Mouse (Mus musculus): ENCODE measurements around the gene Bsg. TPM values are rescaled to one million over a fixed set of nuclear protein-coding genes. Genes with fewer than 3 reads are reported as not detected.

Gene Bsg
- polyA plus RNA-seq, 2 experiments: 763 to 805 TPM

DNA sequence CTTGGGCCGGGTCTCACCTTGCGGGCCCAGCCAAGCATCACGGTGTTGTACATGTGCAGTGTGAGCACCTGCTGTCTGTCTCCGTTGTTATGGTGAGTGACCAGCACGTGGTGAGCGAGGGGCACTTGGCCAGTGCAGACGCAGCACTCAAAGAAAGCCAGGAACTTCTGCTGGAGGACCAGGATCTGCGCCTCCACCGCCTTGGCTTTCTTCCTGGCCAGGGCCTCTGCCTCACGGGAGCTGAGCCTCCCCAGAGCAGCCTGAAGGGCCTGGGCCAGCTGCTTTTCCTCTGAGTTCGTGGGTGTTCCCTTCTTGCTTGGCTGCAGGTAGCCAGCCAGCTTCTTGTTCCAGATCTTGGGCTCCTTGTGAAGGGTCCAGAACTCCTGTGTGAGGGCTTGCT is 38.9 kb downstream of the Bsg start:
- Histone ChIP-seq H3K4me2 (replicated peaks; ENCODE audit: low read depth, low read length, severe bottlenecking) (no peak overlapping the region), H3K36me3 (ENCODE audit: control insufficient read depth, insufficient read depth, low read length) (peaks cover 62% of the 10 kb centered on the region), H3K4me1 (ENCODE audit: control insufficient read depth, insufficient read depth, low read length) (peaks cover 4% of the 10 kb centered on the region; the same call in 1 of the 2 replicates), H3K27ac (replicated peaks; ENCODE audit: low read depth, low read length) (no peak overlapping the region), H3K9me3 (ENCODE audit: control insufficient read depth, low read length) (peaks cover 35% of the 10 kb centered on the region), H3K9ac (ENCODE audit: low read depth, low read length, severe bottlenecking) (no peak overlapping the region), H3K4me3 (replicated peaks; ENCODE audit: low read length) (no peak overlapping the region), H3K27me3 (ENCODE audit: control insufficient read depth, insufficient read depth, low read length) (no peaks in the 10 kb centered on the region)
- DNase-seq (ENCODE audit: low spot score): no peak
- ATAC-seq (ENCODE audit: low FRiP score, low read depth): no peak
- WGBS: 88% methylated on average over 11 of the region's 11 CpGs
- TF ChIP-seq POLR2A (IDR thresholded peaks at IDR 0.05; ENCODE audit: borderline replicate concordance, extremely low read depth, insufficient read depth, insufficient read length): no peak

DNA sequence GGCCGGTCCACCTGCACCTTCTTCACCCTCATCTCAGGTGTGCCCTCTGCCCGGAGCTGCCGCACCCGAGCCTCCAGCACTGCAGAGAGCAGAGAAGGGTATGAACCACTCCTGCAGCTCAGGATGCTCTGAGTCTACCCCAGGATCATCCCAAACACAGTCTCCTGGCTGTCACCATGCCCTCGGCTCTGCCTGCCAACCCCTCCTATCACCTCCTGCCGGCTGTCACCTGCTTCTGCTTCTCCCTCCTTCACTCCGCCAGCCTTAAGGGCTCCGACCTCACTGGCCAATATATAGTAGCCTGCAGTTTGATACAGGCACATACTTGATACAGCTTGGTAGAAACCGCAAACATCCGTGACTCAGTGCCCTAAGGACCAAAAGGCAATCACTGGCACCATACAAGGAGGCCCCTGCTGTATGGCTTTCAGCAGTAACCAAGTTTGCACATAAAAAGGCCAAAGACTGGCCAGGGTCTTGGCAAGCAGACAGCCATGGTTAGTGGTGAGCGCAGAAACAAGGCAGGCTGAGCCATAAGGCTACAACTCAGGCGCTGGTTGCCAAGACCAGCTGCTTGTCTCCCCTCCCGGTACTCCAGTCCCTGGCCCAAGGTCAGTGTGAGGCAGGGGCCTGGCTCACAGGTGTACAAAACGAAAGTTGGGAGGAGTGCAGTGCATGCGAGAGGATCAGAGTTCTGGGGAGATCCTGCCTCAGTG is 39.5 kb downstream of the Bsg start:
- Histone ChIP-seq H3K4me2 (replicated peaks; ENCODE audit: low read depth, low read length, severe bottlenecking) (no peak overlapping the region), H3K9me3 (ENCODE audit: control insufficient read depth, low read length) (peaks cover 28% of the 10 kb centered on the region), H3K4me1 (ENCODE audit: control insufficient read depth, insufficient read depth, low read length) (peaks cover 4% of the 10 kb centered on the region; the same call in 1 of the 2 replicates), H3K4me3 (replicated peaks; ENCODE audit: low read length) (no peak overlapping the region), H3K27ac (replicated peaks; ENCODE audit: low read depth, low read length) (no peak overlapping the region), H3K9ac (ENCODE audit: low read depth, low read length, severe bottlenecking) (no peak overlapping the region), H3K27me3 (ENCODE audit: control insufficient read depth, insufficient read depth, low read length) (no peaks in the 10 kb centered on the region), H3K36me3 (ENCODE audit: control insufficient read depth, insufficient read depth, low read length) (peaks cover 55% of the 10 kb centered on the region)
- ATAC-seq (ENCODE audit: low FRiP score, low read depth) (no peak), DNase-seq (ENCODE audit: low spot score) (no peak)
- WGBS: 91% methylated on average over 15 of the region's 15 CpGs
- TF ChIP-seq POLR2A (IDR thresholded peaks at IDR 0.05; ENCODE audit: borderline replicate concordance, extremely low read depth, insufficient read depth, insufficient read length): no peak

DNA sequence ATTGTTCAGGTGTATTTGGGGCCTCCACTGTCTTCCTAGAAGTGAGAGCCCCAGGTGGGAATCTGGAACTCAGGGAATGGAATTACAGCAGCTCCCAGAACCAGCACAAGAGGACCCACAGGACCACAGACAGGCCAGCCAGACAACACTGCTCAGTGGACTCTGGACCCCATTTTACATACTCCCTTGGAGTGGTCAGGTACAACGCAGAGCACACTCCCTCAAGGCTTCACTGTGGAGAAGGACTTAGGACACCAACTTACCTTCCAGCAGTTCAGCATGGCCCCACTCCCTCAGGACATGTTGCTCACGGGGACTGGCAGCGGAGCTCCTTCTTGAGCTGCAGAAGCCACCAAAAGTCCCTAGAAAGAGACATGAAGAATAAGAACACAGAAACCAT is 41.1 kb downstream of the Bsg start:
- Histone ChIP-seq H3K36me3 (ENCODE audit: control insufficient read depth, insufficient read depth, low read length) (peaks cover 39% of the 10 kb centered on the region), H3K27ac (replicated peaks; ENCODE audit: low read depth, low read length) (no peak overlapping the region), H3K4me1 (ENCODE audit: control insufficient read depth, insufficient read depth, low read length) (peaks cover 4% of the 10 kb centered on the region; the same call in 1 of the 2 replicates), H3K9me3 (ENCODE audit: control insufficient read depth, low read length) (peaks cover 12% of the 10 kb centered on the region), H3K9ac (ENCODE audit: low read depth, low read length, severe bottlenecking) (no peak overlapping the region), H3K4me2 (replicated peaks; ENCODE audit: low read depth, low read length, severe bottlenecking) (peak overlapping the region; percentile 54), H3K27me3 (ENCODE audit: control insufficient read depth, insufficient read depth, low read length) (no peaks in the 10 kb centered on the region), H3K4me3 (replicated peaks; ENCODE audit: low read length) (peak overlapping the region; percentile 50)
- WGBS: 81% methylated on average over 3 of the region's 3 CpGs
- TF ChIP-seq POLR2A (IDR thresholded peaks at IDR 0.05; ENCODE audit: borderline replicate concordance, extremely low read depth, insufficient read depth, insufficient read length): no peak
- ATAC-seq (ENCODE audit: low FRiP score, low read depth): no peak
- DNase-seq (ENCODE audit: low spot score): no peak

DNA sequence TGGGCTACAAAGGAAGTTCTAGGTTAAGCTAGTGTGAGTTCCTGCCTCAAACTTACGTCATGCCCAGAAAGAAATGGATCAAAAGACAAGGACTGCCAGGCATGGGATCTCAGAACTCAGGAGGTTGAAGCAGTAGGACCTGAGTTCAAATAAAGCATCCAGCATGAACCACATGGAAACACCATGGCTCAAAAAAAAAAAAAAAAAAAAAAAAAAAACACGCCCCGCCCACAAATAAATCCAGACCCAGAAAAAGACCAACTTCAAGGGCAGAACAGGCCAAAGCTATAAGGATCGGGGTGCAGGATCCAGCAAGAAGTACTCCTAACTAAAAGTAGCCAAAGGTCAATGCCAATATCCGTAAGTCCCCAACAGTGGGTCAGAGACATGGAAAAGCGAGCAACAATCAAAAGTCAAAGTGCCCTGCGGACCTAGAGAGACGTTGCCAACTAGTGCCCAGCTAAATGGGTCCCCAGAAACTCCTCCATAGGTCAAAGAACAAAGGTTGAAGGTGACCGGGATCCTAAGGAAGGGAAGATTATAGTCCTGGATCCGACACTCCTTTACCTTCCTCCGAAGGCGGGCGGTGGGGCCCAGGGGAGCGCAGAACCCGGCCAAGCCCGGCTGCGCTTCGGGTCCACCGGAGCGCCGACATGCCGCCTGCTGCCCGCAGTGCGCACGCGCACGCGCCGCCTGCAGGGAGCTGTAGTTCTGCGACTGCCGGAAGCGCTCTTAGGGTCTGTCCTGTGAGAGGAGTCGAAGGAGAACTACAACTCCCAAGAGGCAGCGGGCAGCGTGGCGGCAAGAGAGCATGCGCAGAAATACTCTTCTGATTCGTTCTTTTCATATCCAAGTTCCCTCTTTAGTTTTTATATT is 41.8 kb downstream of the Bsg start, which contains the start of gene Polrmt:
Gene Polrmt (minus strand): TSS at position 684 of the 876 bp plus-strand sequence.
- H3K9ac ChIP-seq (ENCODE audit: low read depth, low read length, severe bottlenecking): peak within 1 kb of the TSS; percentile 50
- H3K27me3 ChIP-seq (ENCODE audit: control insufficient read depth, insufficient read depth, low read length): no peaks in the 10 kb centered on the region
- peak; percentile 100 for DNase-seq (ENCODE audit: low spot score)
- peaks cover 4% of the 10 kb centered on the region; the same call in 1 of the 2 replicates for H3K4me1 ChIP-seq (ENCODE audit: control insufficient read depth, insufficient read depth, low read length)
- peaks cover 32% of the 10 kb centered on the region for H3K36me3 ChIP-seq (ENCODE audit: control insufficient read depth, insufficient read depth, low read length)
- WGBS: 2% methylated on average over 38 of the region's 38 CpGs
- peak; percentile 96 for ATAC-seq (ENCODE audit: low FRiP score, low read depth)
- peak within 1 kb of the TSS; percentile 50 for H3K4me3 ChIP-seq (replicated peaks; ENCODE audit: low read length)
- peak within 1 kb of the TSS; percentile 54 for H3K4me2 ChIP-seq (replicated peaks; ENCODE audit: low read depth, low read length, severe bottlenecking)
- no peak within 1 kb of the TSS for H3K27ac ChIP-seq (replicated peaks; ENCODE audit: low read depth, low read length)
- peaks cover 5% of the 10 kb centered on the region; the same call in 1 of the 2 replicates for H3K9me3 ChIP-seq (ENCODE audit: control insufficient read depth, low read length)
- TF ChIP-seq POLR2A (IDR thresholded peaks at IDR 0.05; ENCODE audit: borderline replicate concordance, extremely low read depth, insufficient read depth, insufficient read length): peak; percentile 66; the same call in 1 of the 2 replicates

DNA sequence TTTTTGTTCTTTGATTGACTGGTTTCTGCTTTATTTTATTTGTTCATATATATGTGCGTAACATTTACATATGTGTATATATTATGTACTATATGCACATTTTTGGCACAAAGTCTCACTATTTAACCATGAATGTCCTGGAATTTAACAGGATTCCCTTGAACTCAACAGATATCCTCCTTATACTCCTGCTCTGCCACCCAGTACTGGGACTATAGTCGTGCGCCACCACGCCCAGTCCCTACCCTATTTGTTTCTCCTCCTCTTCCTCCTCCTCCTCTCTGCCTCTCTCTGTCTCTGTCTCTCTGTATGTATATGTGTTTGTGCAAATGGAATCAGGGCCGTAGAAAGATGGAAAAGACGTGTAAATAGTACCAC is 42.5 kb downstream of the Bsg start:
- no peak overlapping the region for H3K27ac ChIP-seq (replicated peaks; ENCODE audit: low read depth, low read length)
- WGBS: 26% methylated on average over 6 of the region's 6 CpGs

More for the DNA sequence above, 42.5 kb downstream of the Bsg start:
- Histone ChIP-seq H3K27me3 (ENCODE audit: control insufficient read depth, insufficient read depth, low read length) (no peaks in the 10 kb centered on the region), H3K4me3 (replicated peaks; ENCODE audit: low read length) (peak overlapping the region; percentile 50), H3K36me3 (ENCODE audit: control insufficient read depth, insufficient read depth, low read length) (peaks cover 26% of the 10 kb centered on the region), H3K4me1 (ENCODE audit: control insufficient read depth, insufficient read depth, low read length) (peaks cover 4% of the 10 kb centered on the region; the same call in 1 of the 2 replicates), H3K9me3 (ENCODE audit: control insufficient read depth, low read length) (no peaks in the 10 kb centered on the region), H3K9ac (ENCODE audit: low read depth, low read length, severe bottlenecking) (peak overlapping the region; percentile 41; the same call in 1 of the 2 replicates), H3K4me2 (replicated peaks; ENCODE audit: low read depth, low read length, severe bottlenecking) (peak overlapping the region; percentile 54)
- DNase-seq (ENCODE audit: low spot score) (no peak), ATAC-seq (ENCODE audit: low FRiP score, low read depth) (peak; percentile 31)
- TF ChIP-seq POLR2A (IDR thresholded peaks at IDR 0.05; ENCODE audit: borderline replicate concordance, extremely low read depth, insufficient read depth, insufficient read length): no peak

Measured in limb, embryonic 14.5 days (tissue).